Mouse (Mus musculus): Measurements from ENCODE around the gene Gm38100. TPM values are rescaled to one million over a fixed set of nuclear protein-coding genes. Genes with fewer than 3 reads are reported as not detected.

Gm38100 gene
- total RNA-seq, 1 experiment from 2014 or later, result not detected

DNA sequence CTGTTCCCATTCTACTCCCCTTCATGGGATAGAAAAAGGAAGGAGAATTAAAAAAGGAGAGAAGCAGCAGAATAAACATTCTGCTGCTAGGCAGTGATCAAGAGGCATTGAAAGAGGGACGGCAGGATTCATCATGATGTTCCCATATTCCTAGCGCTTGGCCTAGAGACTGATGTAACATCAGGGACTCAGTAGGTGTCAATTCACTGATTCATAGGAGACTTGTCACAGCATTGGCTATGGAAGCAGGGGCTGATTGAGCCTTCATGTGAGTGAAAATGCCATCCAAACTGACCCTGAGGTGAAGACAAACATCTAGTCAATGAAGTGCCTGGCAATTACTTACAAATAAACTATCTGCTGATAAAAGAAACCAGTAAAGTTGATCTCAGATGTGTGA is 30.7 kb downstream of the Gm38100 start:
- no peak for ATAC-seq (replicated peaks; ENCODE audit: insufficient number of reproducible peaks, low FRiP score, low TSS enrichment, poor library complexity, severe bottlenecking)

GRCm38 (mm10) chr1:175961786-175962185 is 41.7 kb downstream of the Gm38100 start:
- ATAC-seq (replicated peaks; ENCODE audit: insufficient number of reproducible peaks, low FRiP score, low TSS enrichment, poor library complexity, severe bottlenecking), result no peak

GRCm38 (mm10) chr1:175967004-175967745 is 47.0 kb downstream of the Gm38100 start:
- no peak for ATAC-seq (replicated peaks; ENCODE audit: insufficient number of reproducible peaks, low FRiP score, low TSS enrichment, poor library complexity, severe bottlenecking)

DNA sequence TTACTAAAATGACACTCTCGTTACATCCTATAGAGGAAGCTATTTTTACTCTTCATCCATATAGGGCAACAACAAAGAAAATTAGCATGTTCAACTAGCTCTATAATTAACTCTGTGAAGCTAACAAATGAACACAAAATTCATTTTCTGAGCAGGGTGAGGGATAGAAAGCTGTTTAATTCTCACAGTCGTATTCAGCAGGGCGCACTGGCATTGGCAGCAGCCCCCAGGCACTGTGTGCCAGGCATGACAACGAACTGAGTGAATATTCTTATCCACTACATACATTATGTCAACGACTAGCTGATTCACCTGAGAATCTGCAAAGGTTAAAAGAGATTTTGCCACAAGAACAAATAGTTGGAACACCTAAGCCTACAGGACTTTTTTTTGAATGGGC is 50.6 kb downstream of the Gm38100 start:
- no peak for ATAC-seq (replicated peaks; ENCODE audit: insufficient number of reproducible peaks, low FRiP score, low TSS enrichment, poor library complexity, severe bottlenecking)

Other genes with a start within 250 kb of the Gm38100 start
- 0.29 to 0.78 TPM in 2 of 3 replicates, not detected in the other for gene Opn3, start 227.6 kb upstream of the Gm38100 start, total RNA-seq (2017)
- 11.2 to 13.9 TPM (median 13.0 TPM) in 3 replicates for gene Chml, start 227.4 kb upstream of the Gm38100 start, total RNA-seq (2017)
- not detected in 3 replicates for gene Wdr64, start 221.7 kb upstream of the Gm38100 start, total RNA-seq (2017)
- gene Exo1, start 39.7 kb upstream of the Gm38100 start, total RNA-seq (2017), result 1.1 to 5.4 TPM (median 1.3 TPM) in 3 replicates
- gene Rbm8a2, start 58.8 kb downstream of the Gm38100 start, total RNA-seq (2017), result 0.19 TPM in 1 of 3 replicates, not detected in the others

Measured in monocyte, adult 5-6 weeks (primary cell).